Mouse (Mus musculus) lung, embryonic 15.5 days (tissue): ENCODE data around the gene Lrrc36. TPM values are rescaled to one million over a fixed set of nuclear protein-coding genes. Genes with fewer than 3 reads are reported as not detected.

Experiments
- ATAC-seq: fragments of 200-750 bp; cut with Nextera tagmentation; 2 replicates; pipeline ENCODE4 v1.8.0; 2017; ENCODE audit warnings: moderate number of reproducible peaks, borderline replicate concordance; ENCODE audit not compliant: low FRiP score, low TSS enrichment; ENCODE audit errors: extremely low read depth
- H3K27ac ChIP-seq: fragments of 300-500 bp; sonication (generic); 2 replicates; pipeline ENCODE4 v1.5.1; 2015; ENCODE audit warnings: moderate library complexity, mild to moderate bottlenecking, inconsistent platforms
- H3K27me3 ChIP-seq: fragments of 300-500 bp; sonication (generic); 2 replicates; pipeline ENCODE4 v1.6.1; 2015; ENCODE audit warnings: inconsistent platforms
- H3K36me3 ChIP-seq: fragments of 300-500 bp; sonication (generic); 2 replicates; pipeline ENCODE4 v1.6.1; 2015; ENCODE audit warnings: inconsistent platforms
- H3K4me1 ChIP-seq: fragments of 300-500 bp; sonication (generic); 2 replicates; pipeline ENCODE4 v1.6.1; 2015; ENCODE audit warnings: inconsistent platforms
- H3K4me2 ChIP-seq: fragments of 300-500 bp; sonication (generic); 2 replicates; pipeline ENCODE4 v1.6.1; 2015; ENCODE audit warnings: inconsistent platforms, mild to moderate bottlenecking, moderate library complexity
- H3K4me3 ChIP-seq: fragments of 300-500 bp; sonication (generic); 2 replicates; pipeline ENCODE4 v1.5.1; 2015; ENCODE audit warnings: mild to moderate bottlenecking, inconsistent platforms
- H3K9ac ChIP-seq: fragments of 300-500 bp; sonication (generic); 2 replicates; pipeline ENCODE4 v1.6.1; 2015; ENCODE audit warnings: inconsistent platforms
- H3K9me3 ChIP-seq: fragments of 300-500 bp; sonication (generic); 2 replicates; pipeline ENCODE4 v1.6.1; 2016; ENCODE audit warnings: inconsistent platforms
- WGBS: fragments of 180-500 bp; shearing (Covaris S2); methylation state at CpG from one replicate; pipeline ENCODE4 v1.1.7; 2015; 5-methylcytosine and 5-hydroxymethylcytosine counted together
- polyA plus RNA-seq: library from polyadenylated mRNA; unstranded; fragments of >200 nt; fragmentation: Nextera tagmentation; extraction: Ambion mirVana; gene quantifications from 2 replicates; pipeline ENCODE4 v1.2.1, GENCODE M21; 2015

Gene Lrrc36
- polyA plus RNA-seq, 1 experiment from 2014 or later: 0.67 TPM

DNA sequence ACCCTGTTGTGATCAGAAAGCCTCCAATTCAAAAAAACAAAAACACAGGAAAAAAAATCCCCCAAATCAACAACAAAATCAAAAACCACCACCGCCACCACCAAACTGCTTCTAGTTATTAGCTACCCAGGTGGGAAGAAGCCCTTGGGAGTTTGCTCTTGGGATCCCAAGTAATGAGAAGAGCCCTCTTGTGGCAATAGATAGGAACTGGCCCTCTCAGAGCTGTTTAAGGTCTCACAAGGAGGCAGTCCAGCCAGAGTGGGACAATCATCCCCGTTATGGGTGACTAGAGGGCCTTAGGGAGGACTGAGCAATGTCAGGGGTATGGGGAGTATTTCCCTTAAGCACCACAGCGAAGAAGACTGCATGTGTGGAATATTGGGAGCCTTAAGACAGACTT is 15.6 kb upstream of the Lrrc36 start:
- ATAC-seq: no peak
- no peak overlapping the region for H3K9ac ChIP-seq
- H3K27me3 ChIP-seq: no peaks in the 10 kb centered on the region
- 26% methylated on average over 3 of the region's 3 CpGs for WGBS
- no peaks in the 10 kb centered on the region for H3K9me3 ChIP-seq
- no peaks in the 10 kb centered on the region; the same call in 1 of the 2 replicates for H3K4me1 ChIP-seq
- H3K36me3 ChIP-seq: no peaks in the 10 kb centered on the region
- H3K4me2 ChIP-seq: no peak overlapping the region
- no peak overlapping the region for H3K27ac ChIP-seq
- H3K4me3 ChIP-seq: no peak overlapping the region

DNA sequence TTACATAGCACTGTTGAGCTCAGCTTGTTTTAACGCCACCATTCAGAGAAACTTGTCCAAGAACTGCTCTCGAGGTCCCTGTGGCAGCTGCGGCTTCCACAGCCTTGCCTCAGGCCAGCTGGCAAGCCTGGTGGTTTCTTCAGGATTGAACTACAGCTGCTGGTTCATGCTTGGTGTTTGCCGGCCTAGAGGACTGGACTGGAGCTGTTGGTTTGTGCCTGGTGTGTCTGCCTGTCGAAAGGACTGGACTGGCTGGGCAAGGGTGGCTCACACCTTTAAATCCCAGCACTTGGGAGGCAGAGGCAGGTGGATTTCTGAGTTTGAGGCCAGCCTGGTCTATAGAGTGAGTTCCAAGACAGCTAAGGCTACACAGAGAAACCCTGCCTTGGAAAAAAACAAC is 13.4 kb upstream of the Lrrc36 start:
- Histone ChIP-seq H3K4me1 (peaks cover 10% of the 10 kb centered on the region), H3K9ac (no peak overlapping the region), H3K27me3 (no peaks in the 10 kb centered on the region), H3K4me3 (no peak overlapping the region), H3K36me3 (no peaks in the 10 kb centered on the region), H3K27ac (no peak overlapping the region), H3K4me2 (no peak overlapping the region), H3K9me3 (no peaks in the 10 kb centered on the region)
- 90% methylated on average over 5 of the region's 5 CpGs for WGBS
- no peak for ATAC-seq

DNA sequence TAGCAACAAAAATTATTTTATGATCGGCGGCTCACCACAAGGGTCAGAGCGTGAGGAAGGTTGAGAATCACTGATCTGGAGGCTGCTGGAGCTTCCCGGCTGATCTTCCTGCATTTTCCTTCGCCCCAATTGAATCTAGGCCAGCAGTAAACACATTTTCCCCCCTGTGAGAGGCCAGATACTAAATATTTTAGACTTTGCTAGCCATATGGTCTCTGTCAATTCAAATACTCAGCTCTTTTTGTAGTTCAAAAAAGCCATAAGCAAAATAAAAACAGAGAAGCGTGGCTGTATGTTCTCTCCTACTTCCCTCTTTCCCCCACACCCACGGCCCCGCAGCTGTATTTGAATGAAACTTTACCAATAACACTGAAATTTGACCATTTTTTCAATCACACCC is 9.9 kb upstream of the Lrrc36 start:
- Histone ChIP-seq H3K9me3 (no peaks in the 10 kb centered on the region), H3K9ac (no peak overlapping the region), H3K4me1 (peaks cover 32% of the 10 kb centered on the region), H3K4me3 (no peak overlapping the region), H3K27me3 (no peaks in the 10 kb centered on the region), H3K36me3 (no peaks in the 10 kb centered on the region), H3K27ac (peak overlapping the region; percentile 41; the same call in 1 of the 2 replicates), H3K4me2 (no peak overlapping the region)
- ATAC-seq: 0 out of 2 replicates have a peak, but pooled peaks have one; percentile 21
- WGBS: 60% methylated on average over 8 of the region's 8 CpGs

DNA sequence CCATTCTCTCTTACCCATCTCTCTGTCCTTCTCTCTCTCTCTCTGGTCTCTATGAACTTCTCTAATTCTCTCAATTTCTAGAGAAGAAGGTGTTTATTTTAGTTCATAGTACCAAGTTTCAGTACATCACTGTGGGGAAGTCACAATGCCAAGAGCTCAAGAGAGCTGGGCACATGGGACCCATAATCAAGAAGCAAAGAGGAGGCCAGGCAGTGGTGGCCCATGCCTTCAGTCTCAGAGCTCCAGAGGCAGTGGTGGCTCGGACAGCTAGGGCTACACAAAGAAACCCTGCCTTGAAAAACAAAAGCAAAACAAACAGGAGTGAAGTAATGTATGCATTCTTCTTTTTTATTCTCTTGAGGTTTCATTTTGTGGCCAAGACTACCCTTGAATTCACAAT is 8.9 kb upstream of the Lrrc36 start:
- Histone ChIP-seq H3K4me2 (no peak overlapping the region), H3K36me3 (no peaks in the 10 kb centered on the region), H3K27ac (0 out of 2 replicates have a peak overlapping the region, but pooled peaks have one; percentile 41), H3K9me3 (no peaks in the 10 kb centered on the region), H3K27me3 (no peaks in the 10 kb centered on the region), H3K4me1 (peaks cover 32% of the 10 kb centered on the region), H3K4me3 (no peak overlapping the region), H3K9ac (no peak overlapping the region)
- ATAC-seq: no peak
- 63% methylated on average over 1 of the region's 1 CpGs for WGBS

DNA sequence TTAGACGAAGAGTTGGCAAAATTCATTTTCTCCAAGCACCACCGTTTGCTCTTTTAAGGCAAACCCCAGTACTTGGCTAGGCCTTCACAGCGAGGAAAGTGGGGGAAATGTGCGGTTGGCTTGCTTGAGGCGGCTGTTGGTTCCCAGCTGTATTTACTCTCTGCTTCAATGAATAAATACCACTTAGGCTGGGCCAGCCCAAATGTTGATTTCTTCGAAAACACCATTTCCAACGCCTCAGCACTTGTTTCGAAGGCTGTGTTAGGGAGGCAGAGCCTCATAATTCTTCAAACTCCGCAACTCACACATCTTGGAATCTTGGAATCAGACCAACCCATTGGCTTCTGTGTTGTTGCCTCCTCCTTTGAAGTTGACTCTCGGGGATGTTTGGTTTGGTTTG is 7.0 kb upstream of the Lrrc36 start:
- Histone ChIP-seq H3K36me3 (no peaks in the 10 kb centered on the region), H3K9me3 (no peaks in the 10 kb centered on the region), H3K4me2 (peak overlapping the region; percentile 13; the same call in 1 of the 2 replicates), H3K9ac (no peak overlapping the region), H3K27ac (peak overlapping the region; percentile 69), H3K27me3 (no peaks in the 10 kb centered on the region), H3K4me3 (no peak overlapping the region), H3K4me1 (peaks cover 32% of the 10 kb centered on the region)
- peak; percentile 84; the same call in 1 of the 2 replicates for ATAC-seq
- 14% methylated on average over 10 of the region's 10 CpGs for WGBS

DNA sequence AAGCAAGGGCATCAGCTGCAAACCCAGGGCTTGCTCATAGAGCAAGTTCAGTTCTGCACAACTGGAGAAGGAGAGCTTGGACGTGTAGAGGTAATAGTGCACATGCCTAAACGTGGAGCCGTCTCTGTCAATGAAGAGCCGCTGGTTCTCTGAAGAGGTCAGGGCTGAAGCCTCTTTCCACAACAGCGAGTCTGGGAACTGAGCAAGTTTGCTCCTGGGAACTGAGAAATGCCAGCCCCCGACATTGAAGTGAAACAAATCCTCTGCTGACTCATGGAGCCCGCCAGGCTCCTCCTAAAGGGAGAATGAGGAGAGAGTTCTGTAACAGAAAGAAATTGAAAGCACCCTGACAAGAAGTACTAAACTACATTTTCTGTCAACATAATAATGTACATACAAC is 5.0 kb upstream of the Lrrc36 start:
- no peak for ATAC-seq
- H3K27me3 ChIP-seq: peaks cover 11% of the 10 kb centered on the region
- 60% methylated on average over 7 of the region's 7 CpGs for WGBS

DNA sequence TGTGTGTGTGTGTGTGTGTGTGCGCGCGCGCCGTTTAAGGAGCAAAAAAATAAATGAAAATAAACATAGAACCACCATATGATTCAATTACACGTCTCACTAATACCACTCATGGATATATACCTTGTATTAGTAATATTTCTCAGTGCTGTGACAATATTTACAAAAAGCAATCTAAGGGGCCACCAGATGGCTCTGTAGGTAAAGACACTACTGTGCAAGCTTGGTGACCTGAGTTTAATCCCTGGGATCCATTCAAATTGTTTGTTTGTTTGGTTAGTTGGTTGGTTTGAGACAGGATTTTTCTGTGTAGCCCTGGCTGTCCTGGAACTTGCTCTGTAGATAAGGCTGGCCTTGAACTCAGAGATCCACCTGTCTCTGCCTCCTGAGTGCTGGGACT is 3.4 kb upstream of the Lrrc36 start:
- WGBS: 91% methylated on average over 6 of the region's 6 CpGs
- ATAC-seq: no peak

More for the DNA sequence above, 5.0 kb upstream of the Lrrc36 start:
- H3K4me1 ChIP-seq: peaks cover 28% of the 10 kb centered on the region
- H3K36me3 ChIP-seq: no peaks in the 10 kb centered on the region
- no peak overlapping the region for H3K27ac ChIP-seq
- H3K9ac ChIP-seq: no peak overlapping the region
- no peaks in the 10 kb centered on the region for H3K9me3 ChIP-seq
- no peak overlapping the region for H3K4me2 ChIP-seq
- H3K4me3 ChIP-seq: no peak overlapping the region

DNA sequence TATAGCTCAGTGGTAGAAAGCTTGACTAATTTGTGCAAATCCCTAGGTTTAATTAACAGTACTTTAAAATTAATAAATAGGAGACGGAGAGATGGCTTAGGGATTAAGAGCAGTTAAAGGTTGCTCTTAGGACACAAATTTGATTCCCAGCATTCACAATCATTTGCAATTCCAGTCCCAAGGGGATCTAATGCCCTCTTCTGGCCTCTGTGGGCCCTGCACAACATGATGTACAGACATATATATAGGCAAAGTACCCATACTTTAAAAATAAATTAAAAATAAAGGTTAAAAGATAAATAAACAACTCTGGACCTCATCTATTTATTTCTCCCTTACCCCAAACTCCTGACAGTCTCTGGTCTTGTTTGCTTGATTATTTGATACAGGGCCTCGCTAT is 5.6 kb downstream of the Lrrc36 start:
- H3K27me3 ChIP-seq: peaks cover 12% of the 10 kb centered on the region
- H3K4me1 ChIP-seq: 0 out of 2 replicates have a peak, but pooled peaks cover 4% of the 10 kb centered on the region
- H3K36me3 ChIP-seq: no peaks in the 10 kb centered on the region
- H3K9me3 ChIP-seq: no peaks in the 10 kb centered on the region
- H3K27ac ChIP-seq: peak overlapping the region; percentile 62
- 70% methylated on average over 2 of the region's 2 CpGs for WGBS
- no peak overlapping the region for H3K4me2 ChIP-seq
- no peak overlapping the region for H3K9ac ChIP-seq
- no peak overlapping the region for H3K4me3 ChIP-seq
- no peak for ATAC-seq

More for the DNA sequence above, 3.4 kb upstream of the Lrrc36 start:
- Histone ChIP-seq H3K4me2 (no peak overlapping the region), H3K4me1 (peaks cover 35% of the 10 kb centered on the region), H3K9ac (no peak overlapping the region), H3K27me3 (peaks cover 26% of the 10 kb centered on the region), H3K4me3 (no peak overlapping the region), H3K27ac (no peak overlapping the region), H3K9me3 (no peaks in the 10 kb centered on the region), H3K36me3 (no peaks in the 10 kb centered on the region)

DNA sequence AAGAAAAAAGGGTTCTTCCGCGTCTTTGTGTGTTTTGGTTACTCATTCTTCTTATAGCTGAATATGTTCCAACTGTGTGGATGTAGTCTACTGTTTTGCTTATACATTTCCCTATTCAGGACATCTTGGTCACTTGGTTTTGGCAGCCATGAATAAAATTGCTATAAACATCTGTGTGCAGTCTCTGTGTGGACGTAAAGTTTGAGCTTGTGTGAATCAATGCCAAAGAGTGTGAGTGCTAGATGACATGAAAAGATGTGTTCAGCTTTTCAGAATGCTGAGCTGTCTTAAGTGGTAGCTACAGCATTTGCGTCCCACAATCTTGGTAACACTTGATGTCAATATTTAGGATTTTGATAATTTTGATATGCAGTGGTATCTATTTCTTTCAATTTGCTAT is 6.4 kb downstream of the Lrrc36 start:
- peak overlapping the region; percentile 62 for H3K27ac ChIP-seq
- 56% methylated on average over 4 of the region's 4 CpGs for WGBS
- peak; percentile 83 for ATAC-seq

DNA sequence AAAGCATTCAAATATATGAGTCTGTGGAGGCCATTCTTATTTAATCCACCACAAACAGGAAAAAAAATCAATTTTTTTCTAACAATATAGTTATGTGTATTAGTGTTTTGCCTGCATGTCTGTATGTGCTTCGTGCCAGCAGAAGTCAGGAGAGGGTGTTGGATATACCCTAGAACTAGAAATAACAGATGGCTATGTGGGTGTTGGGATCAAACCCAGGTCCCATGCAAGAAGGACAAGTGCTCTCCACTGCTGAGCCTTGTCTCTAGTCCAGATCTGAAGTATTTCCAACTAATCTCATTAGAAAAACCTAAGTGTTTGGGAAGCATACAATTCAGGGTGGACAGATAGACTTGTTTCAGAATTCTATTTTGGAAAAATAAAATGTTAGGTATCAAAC is 8.6 kb downstream of the Lrrc36 start:
- 68% methylated on average over 1 of the region's 1 CpGs for WGBS
- no peak for ATAC-seq
- H3K27ac ChIP-seq: no peak overlapping the region
- no peaks in the 10 kb centered on the region for H3K36me3 ChIP-seq
- H3K4me2 ChIP-seq: no peak overlapping the region
- no peaks in the 10 kb centered on the region for H3K27me3 ChIP-seq
- no peaks in the 10 kb centered on the region for H3K9me3 ChIP-seq
- H3K9ac ChIP-seq: no peak overlapping the region
- no peak overlapping the region for H3K4me3 ChIP-seq
- H3K4me1 ChIP-seq: no peaks in the 10 kb centered on the region

More for the DNA sequence above, 6.4 kb downstream of the Lrrc36 start:
- Histone ChIP-seq H3K4me1 (no peaks in the 10 kb centered on the region), H3K27me3 (peaks cover 4% of the 10 kb centered on the region; the same call in 1 of the 2 replicates), H3K9me3 (no peaks in the 10 kb centered on the region), H3K4me3 (no peak overlapping the region), H3K4me2 (no peak overlapping the region), H3K36me3 (no peaks in the 10 kb centered on the region), H3K9ac (no peak overlapping the region)

DNA sequence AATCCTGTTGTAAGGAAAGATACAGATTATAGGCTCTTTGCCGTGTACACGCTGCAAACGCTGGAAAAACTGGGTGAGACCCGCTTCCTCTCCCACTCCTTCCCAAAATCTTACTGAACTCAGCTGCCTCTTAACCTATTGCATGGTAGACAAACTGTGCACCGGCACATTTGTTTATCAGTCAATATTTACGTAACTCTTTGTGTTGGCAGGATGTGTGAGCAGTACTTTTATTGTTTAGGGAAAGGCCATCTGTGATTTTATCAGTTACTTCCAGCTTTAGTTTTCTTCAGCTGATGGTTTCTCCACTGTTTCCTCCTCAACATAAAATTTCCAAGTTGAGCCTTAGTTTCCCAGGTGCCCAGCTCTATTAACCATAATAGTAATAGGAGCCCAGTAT is 13.5 kb downstream of the Lrrc36 start:
- no peaks in the 10 kb centered on the region for H3K9me3 ChIP-seq
- no peak for ATAC-seq
- H3K4me2 ChIP-seq: no peak overlapping the region
- no peaks in the 10 kb centered on the region for H3K36me3 ChIP-seq
- WGBS: 34% methylated on average over 6 of the region's 6 CpGs
- no peaks in the 10 kb centered on the region for H3K27me3 ChIP-seq
- peaks cover 6% of the 10 kb centered on the region; the same call in 1 of the 2 replicates for H3K4me1 ChIP-seq
- no peak overlapping the region for H3K4me3 ChIP-seq
- H3K9ac ChIP-seq: no peak overlapping the region
- no peak overlapping the region for H3K27ac ChIP-seq

DNA sequence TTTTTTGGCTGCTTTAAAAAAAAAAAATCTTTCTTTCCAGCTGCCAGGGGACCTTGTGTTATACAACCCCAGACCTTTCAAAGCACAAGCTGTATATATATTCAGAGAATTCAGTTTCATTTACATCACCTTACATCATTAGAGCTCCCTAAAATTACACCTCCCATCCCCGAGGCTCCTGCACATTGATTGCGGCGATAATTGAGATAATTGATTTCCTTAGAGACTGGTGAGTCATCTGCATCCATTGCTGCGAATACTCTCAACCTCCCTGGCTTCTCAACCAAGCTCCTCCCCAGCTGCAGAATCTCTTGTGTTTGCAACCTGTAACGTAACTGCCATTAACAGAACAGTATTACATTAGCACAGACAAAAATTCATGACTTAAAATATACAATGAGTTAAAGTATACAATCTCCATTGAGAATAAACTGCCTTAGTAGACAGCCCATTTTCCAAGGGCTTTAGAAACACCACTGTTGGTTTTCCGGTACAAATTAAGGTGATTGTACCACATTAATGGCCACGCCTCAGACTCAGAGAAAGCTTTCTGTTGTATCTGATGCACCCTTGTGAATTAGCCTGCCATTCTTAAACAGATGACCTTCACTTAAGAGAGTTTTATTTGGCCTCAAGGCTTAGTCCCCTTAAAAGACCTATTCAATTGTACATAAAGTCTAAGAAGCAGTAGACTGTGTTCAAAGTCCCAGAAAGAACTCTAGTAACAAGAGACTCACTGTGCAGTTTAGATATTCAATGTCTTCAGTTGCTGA is 18.6 kb downstream of the Lrrc36 start:
- no peak overlapping the region for H3K27ac ChIP-seq
- no peak overlapping the region for H3K9ac ChIP-seq
- no peaks in the 10 kb centered on the region for H3K36me3 ChIP-seq
- H3K9me3 ChIP-seq: no peaks in the 10 kb centered on the region
- H3K4me2 ChIP-seq: no peak overlapping the region
- H3K4me3 ChIP-seq: no peak overlapping the region
- H3K4me1 ChIP-seq: peaks cover 12% of the 10 kb centered on the region
- no peak for ATAC-seq
- H3K27me3 ChIP-seq: no peaks in the 10 kb centered on the region
- WGBS: 76% methylated on average over 7 of the region's 7 CpGs
